Mouse (Mus musculus) hindbrain, embryonic 16.5 days (tissue): ENCODE results near the gene Pi4k2b. TPM values are rescaled to one million over a fixed set of nuclear protein-coding genes. Genes with fewer than 3 reads are reported as not detected.

Experiments
- ATAC-seq: fragments of 200-750 bp; cut with Nextera tagmentation; 2 replicates; pipeline ENCODE4 v1.8.0; 2017; ENCODE audit warnings: moderate TSS enrichment, moderate library complexity
- H3K27ac ChIP-seq: fragments of 300-500 bp; sonication (generic); 2 replicates; pipeline ENCODE4 v1.5.1; 2014; ENCODE audit warnings: low read depth, mild to moderate bottlenecking, control low read depth, low read length, moderate library complexity
- H3K27me3 ChIP-seq: fragments of 300-500 bp; sonication (generic); replicated peaks from 2 replicates; pipeline ENCODE4 v1.6.1; 2014; ENCODE audit warnings: low read length; ENCODE audit not compliant: control insufficient read depth, insufficient read depth
- H3K36me3 ChIP-seq: fragments of 300-500 bp; sonication (generic); 2 replicates; pipeline ENCODE4 v1.6.1; 2014; ENCODE audit warnings: mild to moderate bottlenecking, low read length, moderate library complexity, mixed read lengths; ENCODE audit not compliant: control insufficient read depth, insufficient read depth
- H3K4me1 ChIP-seq: fragments of 300-500 bp; sonication (generic); 2 replicates; pipeline ENCODE4 v1.6.1; 2014; ENCODE audit warnings: low read depth, low read length; ENCODE audit not compliant: control insufficient read depth, insufficient read depth
- H3K4me2 ChIP-seq: fragments of 300-500 bp; sonication (generic); 2 replicates; pipeline ENCODE4 v1.6.1; 2014; ENCODE audit warnings: mild to moderate bottlenecking, low read length, control low read depth, moderate library complexity
- H3K4me3 ChIP-seq: fragments of 300-500 bp; sonication (generic); 2 replicates; pipeline ENCODE4 v1.5.1; 2014; ENCODE audit warnings: mild to moderate bottlenecking, low read length, control low read depth, moderate library complexity
- H3K9ac ChIP-seq: fragments of 300-500 bp; sonication (generic); 2 replicates; pipeline ENCODE4 v1.6.1; 2014; ENCODE audit warnings: low read depth, mild to moderate bottlenecking, control low read depth, low read length, moderate library complexity
- H3K9me3 ChIP-seq: fragments of 300-500 bp; sonication (generic); 2 replicates; pipeline ENCODE4 v1.6.1; 2014; ENCODE audit warnings: mild to moderate bottlenecking, low read length, moderate library complexity; ENCODE audit not compliant: control insufficient read depth
- WGBS: fragments of 180-500 bp; shearing (Covaris S2); extraction: QIAGEN DNeasy Blood & Tissue Kit; methylation state at CpG from one replicate; pipeline ENCODE4 v1.1.7; 2014; 5-methylcytosine and 5-hydroxymethylcytosine counted together
- polyA plus RNA-seq: library from polyadenylated mRNA; unstranded; fragments of >200 nt; fragmentation: Nextera tagmentation; extraction: Ambion mirVana; gene quantifications from 2 replicates; pipeline ENCODE4 v1.2.1, GENCODE M21; 2015

Pi4k2b gene
- polyA plus RNA-seq, 1 experiment from 2014 or later: 3.6 TPM

DNA sequence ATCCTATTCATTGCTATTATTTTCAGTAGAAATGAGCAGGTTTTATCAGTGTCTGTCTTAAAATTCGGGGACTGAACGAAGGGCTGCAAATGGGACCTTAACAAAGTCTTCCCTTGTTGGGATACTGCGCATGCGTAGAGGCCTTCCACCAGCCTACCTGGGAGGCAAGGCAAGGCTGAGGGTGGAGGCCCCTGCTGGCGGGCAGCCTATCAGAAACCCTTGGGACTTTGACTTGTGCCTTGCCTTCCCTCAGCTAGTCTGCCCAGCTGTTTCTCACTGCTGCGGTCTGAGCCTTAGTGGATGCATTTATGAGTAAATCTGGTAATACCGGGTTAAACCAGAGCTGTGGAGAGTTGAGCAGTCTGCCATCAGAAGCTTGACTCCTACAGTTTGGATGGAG is 71.9 kb downstream of the Pi4k2b start:
- no peak overlapping the region for H3K4me2 ChIP-seq
- ATAC-seq: no peak
- H3K27ac ChIP-seq: no peak overlapping the region
- H3K27me3 ChIP-seq: no peaks in the 10 kb centered on the region
- H3K9ac ChIP-seq: no peak overlapping the region
- H3K9me3 ChIP-seq: no peaks in the 10 kb centered on the region
- WGBS: 90% methylated on average over 7 of the region's 7 CpGs
- H3K4me1 ChIP-seq: no peaks in the 10 kb centered on the region
- peaks cover 2% of the 10 kb centered on the region; the same call in 1 of the 2 replicates for H3K36me3 ChIP-seq
- no peak overlapping the region for H3K4me3 ChIP-seq

DNA sequence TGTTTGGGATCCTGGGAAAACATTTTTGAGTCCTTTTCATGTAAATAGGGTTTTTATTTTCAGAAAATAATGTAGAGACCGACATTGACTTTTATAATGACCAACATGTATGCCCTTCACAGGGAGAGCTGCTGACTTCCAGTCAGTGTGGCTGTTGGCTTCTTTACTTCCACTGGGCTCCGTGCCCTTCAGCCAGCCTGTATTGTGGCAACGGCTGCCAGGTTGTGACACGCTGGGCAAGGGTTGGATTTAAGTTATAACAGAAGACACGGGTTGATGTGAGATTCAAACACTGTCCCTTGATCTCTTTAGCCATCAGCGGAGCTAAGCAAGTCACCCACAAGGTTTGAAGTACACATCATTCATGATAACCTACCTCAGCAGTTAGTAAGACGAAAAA is 77.3 kb downstream of the Pi4k2b start:
- 96% methylated on average over 7 of the region's 7 CpGs for WGBS
- no peak overlapping the region for H3K27ac ChIP-seq
- H3K36me3 ChIP-seq: no peaks in the 10 kb centered on the region; the same call in 1 of the 2 replicates
- H3K27me3 ChIP-seq: no peaks in the 10 kb centered on the region
- H3K9ac ChIP-seq: no peak overlapping the region
- H3K4me1 ChIP-seq: no peaks in the 10 kb centered on the region
- no peak overlapping the region for H3K4me2 ChIP-seq
- no peak for ATAC-seq
- no peak overlapping the region for H3K4me3 ChIP-seq
- no peaks in the 10 kb centered on the region for H3K9me3 ChIP-seq

Other genes starting within 250 kb of the Pi4k2b start
- 5.1 and 5.9 TPM in 2 replicates for gene Lgi2, start 175.1 kb upstream of the Pi4k2b start, polyA plus RNA-seq
- 6.6 and 6.9 TPM in 2 replicates for gene Sepsecs, start 71.9 kb upstream of the Pi4k2b start, polyA plus RNA-seq
- gene Zcchc4, start 33.8 kb downstream of the Pi4k2b start, polyA plus RNA-seq: 10.6 and 11.1 TPM in 2 replicates
- gene Anapc4, start 92.4 kb downstream of the Pi4k2b start, polyA plus RNA-seq: 101 TPM in 2 replicates